Mouse (Mus musculus) hindbrain, embryonic 16.5 days (tissue): ENCODE measurements around the gene Ppia. TPM values are rescaled to one million over a fixed set of nuclear protein-coding genes. Genes with fewer than 3 reads are reported as not detected.
A peak's percentile ranks its signal among the peaks of the same experiment; 100 is the strongest.
"Not testable (repeated sequence)": the region's sequence is repeated elsewhere in the genome, so short reads cannot be mapped to it uniquely, and the experiment has no call there.

Experiments used
- ATAC-seq: fragments of 200-750 bp; cut with Nextera tagmentation; 2 replicates; pipeline ENCODE4 v1.8.0; 2017; ENCODE audit warnings: moderate TSS enrichment, moderate library complexity
- H3K27ac ChIP-seq: fragments of 300-500 bp; sonication (generic); 2 replicates; pipeline ENCODE4 v1.5.1; 2014; ENCODE audit warnings: low read depth, mild to moderate bottlenecking, control low read depth, low read length, moderate library complexity
- H3K27me3 ChIP-seq: fragments of 300-500 bp; sonication (generic); replicated peaks from 2 replicates; pipeline ENCODE4 v1.6.1; 2014; ENCODE audit warnings: low read length; ENCODE audit not compliant: control insufficient read depth, insufficient read depth
- H3K36me3 ChIP-seq: fragments of 300-500 bp; sonication (generic); 2 replicates; pipeline ENCODE4 v1.6.1; 2014; ENCODE audit warnings: mild to moderate bottlenecking, low read length, moderate library complexity, mixed read lengths; ENCODE audit not compliant: control insufficient read depth, insufficient read depth
- H3K4me1 ChIP-seq: fragments of 300-500 bp; sonication (generic); 2 replicates; pipeline ENCODE4 v1.6.1; 2014; ENCODE audit warnings: low read depth, low read length; ENCODE audit not compliant: control insufficient read depth, insufficient read depth
- H3K4me2 ChIP-seq: fragments of 300-500 bp; sonication (generic); 2 replicates; pipeline ENCODE4 v1.6.1; 2014; ENCODE audit warnings: mild to moderate bottlenecking, low read length, control low read depth, moderate library complexity
- H3K4me3 ChIP-seq: fragments of 300-500 bp; sonication (generic); 2 replicates; pipeline ENCODE4 v1.5.1; 2014; ENCODE audit warnings: mild to moderate bottlenecking, low read length, control low read depth, moderate library complexity
- H3K9ac ChIP-seq: fragments of 300-500 bp; sonication (generic); 2 replicates; pipeline ENCODE4 v1.6.1; 2014; ENCODE audit warnings: low read depth, mild to moderate bottlenecking, control low read depth, low read length, moderate library complexity
- H3K9me3 ChIP-seq: fragments of 300-500 bp; sonication (generic); 2 replicates; pipeline ENCODE4 v1.6.1; 2014; ENCODE audit warnings: mild to moderate bottlenecking, low read length, moderate library complexity; ENCODE audit not compliant: control insufficient read depth
- WGBS: fragments of 180-500 bp; shearing (Covaris S2); extraction: QIAGEN DNeasy Blood & Tissue Kit; methylation state at CpG from one replicate; pipeline ENCODE4 v1.1.7; 2014; 5-methylcytosine and 5-hydroxymethylcytosine counted together
- polyA plus RNA-seq: library from polyadenylated mRNA; unstranded; fragments of >200 nt; fragmentation: Nextera tagmentation; extraction: Ambion mirVana; gene quantifications from 2 replicates; pipeline ENCODE4 v1.2.1, GENCODE M21; 2015

The Ppia gene
- polyA plus RNA-seq, 1 experiment from 2014 or later, result 4,423 TPM

- no peak overlapping the region; the same call in 1 of the 2 replicates for H3K4me2 ChIP-seq
- H3K4me1 ChIP-seq, result peaks cover 8% of the 10 kb centered on the region
- no peak overlapping the region for H3K9ac ChIP-seq
- H3K36me3 ChIP-seq, result no peaks in the 10 kb centered on the region
- no peak for ATAC-seq
- H3K27ac ChIP-seq, result no peak overlapping the region
- H3K4me3 ChIP-seq, result no peak overlapping the region
- no peaks in the 10 kb centered on the region for H3K9me3 ChIP-seq
- H3K27me3 ChIP-seq, result no peaks in the 10 kb centered on the region
- WGBS, result 82% methylated on average over 4 of the region's 4 CpGs
Observed at GRCm38 (mm10) chr11:6445441-6445840, 30.2 kb downstream of the Ppia start.

- Histone ChIP-seq H3K4me2 (no peak overlapping the region), H3K27me3 (no peaks in the 10 kb centered on the region), H3K9ac (no peak overlapping the region), H3K4me3 (no peak overlapping the region), H3K9me3 (no peaks in the 10 kb centered on the region), H3K4me1 (peaks cover 8% of the 10 kb centered on the region), H3K27ac (no peak overlapping the region), H3K36me3 (no peaks in the 10 kb centered on the region)
- 93% methylated on average over 7 of the region's 7 CpGs for WGBS
- ATAC-seq, result no peak
Observed at GRCm38 (mm10) chr11:6445951-6446350, 30.7 kb downstream of the Ppia start.

- WGBS, result 87% methylated on average over 4 of the region's 4 CpGs
- H3K36me3 ChIP-seq, result no peaks in the 10 kb centered on the region
- ATAC-seq, result no peak
- no peak overlapping the region for H3K27ac ChIP-seq
- H3K9ac ChIP-seq, result no peak overlapping the region
- H3K4me2 ChIP-seq, result no peak overlapping the region
- H3K4me1 ChIP-seq, result peaks cover 8% of the 10 kb centered on the region
- H3K27me3 ChIP-seq, result no peaks in the 10 kb centered on the region
- H3K4me3 ChIP-seq, result no peak overlapping the region
- H3K9me3 ChIP-seq, result no peaks in the 10 kb centered on the region
Observed at GRCm38 (mm10) chr11:6447493-6447892, 32.2 kb downstream of the Ppia start.

GRCm38 (mm10) chr11:6448155-6448554, 32.9 kb downstream of the Ppia start:
- WGBS, result 94% methylated on average over 5 of the region's 5 CpGs
- ATAC-seq, H3K27me3 ChIP-seq, H3K9me3 ChIP-seq, H3K4me1 ChIP-seq, H3K27ac ChIP-seq, H3K4me2 ChIP-seq, H3K4me3 ChIP-seq, H3K9ac ChIP-seq, H3K36me3 ChIP-seq: not testable (repeated sequence)

GRCm38 (mm10) chr11:6456083-6456482, 40.8 kb downstream of the Ppia start:
- Histone ChIP-seq H3K36me3 (no peaks in the 10 kb centered on the region), H3K9me3 (no peaks in the 10 kb centered on the region), H3K27me3 (no peaks in the 10 kb centered on the region), H3K4me1 (no peaks in the 10 kb centered on the region), H3K27ac (no peak overlapping the region), H3K4me3 (no peak overlapping the region), H3K9ac (no peak overlapping the region), H3K4me2 (no peak overlapping the region)
- no peak for ATAC-seq
- WGBS, result 81% methylated on average over 6 of the region's 6 CpGs

- Histone ChIP-seq H3K27ac (no peak overlapping the region), H3K27me3 (no peaks in the 10 kb centered on the region), H3K4me1 (peaks cover 1% of the 10 kb centered on the region)
Observed at GRCm38 (mm10) chr11:6463159-6463837, 48.1 kb downstream of the Ppia start.

GRCm38 (mm10) chr11:6465122-6465521, 49.9 kb downstream of the Ppia start:
- WGBS, result 21% methylated on average over 4 of the region's 4 CpGs
- no peak overlapping the region for H3K4me3 ChIP-seq
- ATAC-seq, result peak; percentile 86
- H3K27me3 ChIP-seq, result no peaks in the 10 kb centered on the region
- peaks cover 8% of the 10 kb centered on the region; the same call in 1 of the 2 replicates for H3K36me3 ChIP-seq
- no peak overlapping the region for H3K27ac ChIP-seq
- no peak overlapping the region for H3K4me2 ChIP-seq
- no peak overlapping the region for H3K9ac ChIP-seq
- peaks cover 13% of the 10 kb centered on the region for H3K4me1 ChIP-seq
- H3K9me3 ChIP-seq, result no peaks in the 10 kb centered on the region

More at GRCm38 (mm10) chr11:6463159-6463837, 48.1 kb downstream of the Ppia start:
- Histone ChIP-seq H3K4me3 (no peak overlapping the region), H3K36me3 (peaks cover 8% of the 10 kb centered on the region; the same call in 1 of the 2 replicates), H3K9ac (no peak overlapping the region), H3K4me2 (no peak overlapping the region), H3K9me3 (no peaks in the 10 kb centered on the region)
- no peak for ATAC-seq
- WGBS, result 91% methylated on average over 6 of the region's 6 CpGs

GRCm38 (mm10) chr11:6468541-6468940, 53.3 kb downstream of the Ppia start:
- H3K36me3 ChIP-seq, result peaks cover 8% of the 10 kb centered on the region; the same call in 1 of the 2 replicates
- 76% methylated on average over 2 of the region's 2 CpGs for WGBS
- no peaks in the 10 kb centered on the region for H3K9me3 ChIP-seq
- no peak overlapping the region for H3K4me3 ChIP-seq
- H3K27ac ChIP-seq, result no peak overlapping the region
- no peak overlapping the region for H3K9ac ChIP-seq
- no peaks in the 10 kb centered on the region for H3K27me3 ChIP-seq
- no peak for ATAC-seq
- no peak overlapping the region for H3K4me2 ChIP-seq
- peaks cover 38% of the 10 kb centered on the region for H3K4me1 ChIP-seq
